ENCODE assay signal across 25 mouse cellular contexts in the genomic region with DNA sequence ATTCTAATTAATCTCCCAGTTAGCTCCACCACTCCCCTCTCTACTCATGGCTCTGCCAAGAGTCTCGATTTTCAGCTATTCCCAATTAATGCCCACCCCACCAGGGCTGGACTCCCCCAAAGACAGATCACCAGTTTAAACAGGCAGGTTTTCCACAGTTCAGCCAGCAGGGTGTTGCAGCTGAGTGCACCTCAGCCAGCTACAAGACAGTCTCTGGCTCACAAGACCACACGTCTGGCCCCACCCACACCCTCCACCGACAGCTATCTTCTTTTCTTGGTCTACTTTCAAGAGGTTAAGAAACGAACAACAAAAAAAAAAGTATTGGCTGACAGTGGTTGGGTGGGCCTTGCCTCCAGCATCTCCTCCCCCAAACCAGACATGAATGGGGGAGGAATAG. TPM values are rescaled to one million over a fixed set of nuclear protein-coding genes. Genes with fewer than 3 reads are reported as not detected.
DNase-seq lines count a peak whose midpoint lies in the region; ATAC-seq and TF ChIP-seq lines count a peak whose summit lies in the region.
"Had no signal": no experiment of that assay in that cellular context is flagged by ENCODE, and none has a peak within 500 bp of the region (broad histone marks: within the 10 kb centered on the region; RNA-seq: fewer than 3 reads in every experiment).

No protein-coding gene starts in this region.

- H3K36me3 ChIP-seq in forebrain, embryonic 11.5 days (ENCODE audit: control insufficient read depth, insufficient read depth, low read length): no peaks in the 10 kb centered on the region
- no peaks in the 10 kb centered on the region for H3K36me3 ChIP-seq in forebrain, embryonic 15.5 days
- H3K36me3 ChIP-seq: heart, embryonic 10.5 days; hindbrain, embryonic 15.5 days; intestine, embryonic 15.5 days; liver, embryonic 13.5 days; midbrain, embryonic 13.5 days had no signal

- 17% methylated on average over 4 of the region's 4 CpGs for WGBS in forebrain, embryonic 11.5 days
- WGBS in forebrain, embryonic 15.5 days: 14% methylated on average over 4 of the region's 4 CpGs

- H3K4me2 ChIP-seq in forebrain, embryonic 11.5 days (ENCODE audit: low read depth, low read length, severe bottlenecking): no peak overlapping the region
- H3K4me2 ChIP-seq in forebrain, embryonic 15.5 days (replicated peaks): no peak overlapping the region
- H3K4me2 ChIP-seq: forebrain, embryonic 13.5 days; hindbrain, embryonic 15.5 days; intestine, embryonic 15.5 days; liver, embryonic 13.5 days; midbrain, embryonic 13.5 days had no signal

- no peak for DNase-seq in forebrain, embryonic 11.5 days (ENCODE audit: low spot score)
- DNase-seq in layer of hippocampus, adult 2 months (ENCODE audit: low spot score in 2 of 2): no peak
- no peak for DNase-seq in layer of hippocampus, postnatal 14 days (ENCODE audit: low spot score in 2 of 2)
- DNase-seq in ZHBTc4 (ENCODE audit: low read depth, low spot score): peak; percentile 7
- DNase-seq in mesoderm, embryonic 11.5 days (ENCODE audit: low read depth, low spot score): peak; percentile 2
- DNase-seq in gastrocnemius, postnatal 4 days (ENCODE audit: low spot score in 2 of 2): no peak
- DNase-seq: adrenal gland, postnatal 36 days; cerebellum, adult 9-10 months; gastrocnemius, adult 2 months; layer of hippocampus, postnatal 36 days; liver, embryonic 13.5 days; lung, adult 2 months; lung, postnatal 14 days had no signal

- H3K4me1 ChIP-seq in forebrain, embryonic 11.5 days (replicated peaks; ENCODE audit: control insufficient read depth, insufficient read depth, low read length): no peaks in the 10 kb centered on the region
- H3K4me1 ChIP-seq in forebrain, embryonic 15.5 days: no peaks in the 10 kb centered on the region
- H3K4me1 ChIP-seq: forebrain, embryonic 13.5 days; heart, embryonic 10.5 days; hindbrain, embryonic 15.5 days; intestine, embryonic 15.5 days; liver, embryonic 13.5 days; midbrain, embryonic 13.5 days had no signal

- no peaks in the 10 kb centered on the region for H3K27me3 ChIP-seq in forebrain, embryonic 11.5 days (ENCODE audit: control insufficient read depth, insufficient read depth, low read length)
- H3K27me3 ChIP-seq in forebrain, embryonic 15.5 days: no peaks in the 10 kb centered on the region
- H3K27me3 ChIP-seq: forebrain, embryonic 13.5 days; hindbrain, embryonic 15.5 days; intestine, embryonic 15.5 days; liver, embryonic 13.5 days; midbrain, embryonic 13.5 days had no signal

- H3K27ac ChIP-seq in forebrain, embryonic 11.5 days (ENCODE audit: low read depth, low read length): no peak overlapping the region
- H3K27ac ChIP-seq in forebrain, embryonic 15.5 days (replicated peaks): no peak overlapping the region
- peak overlapping the region; percentile 65; the same call in 1 of the 2 replicates for H3K27ac ChIP-seq in layer of hippocampus, adult 2 months
- H3K27ac ChIP-seq: forebrain, embryonic 13.5 days; gastrocnemius, adult 2 months; heart, embryonic 10.5 days; hindbrain, embryonic 15.5 days; intestine, embryonic 15.5 days; liver, embryonic 13.5 days; midbrain, embryonic 13.5 days had no signal

- no peak overlapping the region for H3K9ac ChIP-seq in forebrain, embryonic 11.5 days (ENCODE audit: low read length)
- H3K9ac ChIP-seq in forebrain, embryonic 15.5 days (replicated peaks): no peak overlapping the region
- H3K9ac ChIP-seq: forebrain, embryonic 13.5 days; hindbrain, embryonic 15.5 days; intestine, embryonic 15.5 days; liver, embryonic 13.5 days; midbrain, embryonic 13.5 days had no signal

- H3K4me3 ChIP-seq in forebrain, embryonic 11.5 days (ENCODE audit: low read depth, low read length): no peak overlapping the region
- H3K4me3 ChIP-seq in forebrain, embryonic 15.5 days: no peak overlapping the region
- H3K4me3 ChIP-seq in layer of hippocampus, adult 2 months: no peak overlapping the region
- H3K4me3 ChIP-seq: forebrain, embryonic 13.5 days; gastrocnemius, adult 2 months; heart, embryonic 10.5 days; hindbrain, embryonic 15.5 days; intestine, embryonic 15.5 days; liver, embryonic 13.5 days; midbrain, embryonic 13.5 days had no signal

- TF ChIP-seq CTCF in layer of hippocampus, adult 2 months (conservative IDR thresholded peaks at IDR 0.05): no peak

- H3K9me3 ChIP-seq in forebrain, embryonic 11.5 days (ENCODE audit: control insufficient read depth, low read length): no peaks in the 10 kb centered on the region
- H3K9me3 ChIP-seq in forebrain, embryonic 15.5 days: no peaks in the 10 kb centered on the region
- H3K9me3 ChIP-seq: forebrain, embryonic 13.5 days; heart, embryonic 10.5 days; hindbrain, embryonic 15.5 days; intestine, embryonic 15.5 days; liver, embryonic 13.5 days; midbrain, embryonic 13.5 days had no signal

- peak; percentile 29; the same call in 1 of the 2 replicates for ATAC-seq in forebrain, embryonic 11.5 days (replicated peaks; ENCODE audit: low FRiP score)
- ATAC-seq in forebrain, embryonic 15.5 days (replicated peaks): no peak
- ATAC-seq: forebrain, embryonic 13.5 days; intestine, embryonic 15.5 days; midbrain, embryonic 13.5 days had no signal

RNA-seq across cellular contexts. Expression of a gene that starts 6.9 kb away (rescaled TPM):
- not detected in 2 replicates for polyA plus RNA-seq in forebrain, embryonic 11.5 days (2014; fragmentation: Nextera tagmentation; extraction: Ambion mirVana)
- 2.0 and 3.4 TPM in 2 replicates for polyA plus RNA-seq in forebrain, embryonic 15.5 days (2015; fragmentation: Nextera tagmentation; extraction: Ambion mirVana)
- total RNA-seq in layer of hippocampus, adult 2 months (2021): 10 to 100 TPM; 35.7 to 38.5 TPM
- 10 to 100 TPM; 38.6 to 44.3 TPM for total RNA-seq in layer of hippocampus, postnatal 14 days (2021)
- total RNA-seq in gastrocnemius, postnatal 4 days (2021): under 1 TPM; 0.21 to 0.32 TPM
- total RNA-seq: granulocyte monocyte progenitor cell, adult 5-6 weeks; hematopoietic stem cell, adult 5-6 weeks; megakaryocyte progenitor cell, adult 5-6 weeks had no signal
- polyA plus RNA-seq: embryonic facial prominence, embryonic 11.5 days; heart, embryonic 10.5 days; intestine, embryonic 15.5 days; liver, embryonic 13.5 days; lung, adult 2 months; small intestine, adult 2 months; stomach, embryonic 16.5 days had no signal

Comparison
In these comparisons a context has a peak if more than half of its experiments do, and no peak if none do; other contexts are left out.
1. DNase-seq: peak in ZHBTc4 (single experiment) and mesoderm, embryonic 11.5 days (single experiment); none in forebrain, embryonic 11.5 days (single experiment), layer of hippocampus, adult 2 months (0 of 2), layer of hippocampus, postnatal 14 days (0 of 2) and gastrocnemius, postnatal 4 days (0 of 2).
2. RNA of a gene that starts 6.9 kb away (total RNA-seq): 38.6 to 44.3 TPM in layer of hippocampus, postnatal 14 days and 35.7 to 38.5 TPM in layer of hippocampus, adult 2 months; 0.21 to 0.32 TPM in gastrocnemius, postnatal 4 days; every median in the first group is over 10 times any median in the second.